Mouse (Mus musculus) Patski (cell line): ENCODE measurements around the gene Obsl1. TPM values are rescaled to one million over a fixed set of nuclear protein-coding genes. Genes with fewer than 3 reads are reported as not detected.

Source experiments
- ATAC-seq: fragments of 100-300 bp; one replicate; pipeline ENCODE4 v1.8.0; 2021
- CTCF ChIA-PET: fragments of 350-600 bp; sonication (Branson Sonifier 250); formaldehyde crosslinking; loops from one replicate; lab custom pipeline; 2022; ENCODE audit warnings: inconsistent platforms; lab: Charles Lee
- POLR2A ChIA-PET: fragments of 350-600 bp; sonication (Branson Sonifier 250); formaldehyde crosslinking; loops from one replicate; lab custom pipeline; 2022; ENCODE audit warnings: antibody characterized with exemption, inconsistent platforms; lab: Charles Lee
- DNase-seq: peaks from one replicate; pipeline ENCODE4 v3.0.0-alpha.2; 2011; ENCODE audit warnings: low read depth, low spot score
- H3K27me3 ChIP-seq: fragments of 371-371 bp; one replicate; pipeline ENCODE4 v1.5.1; 2021
- CTCF ChIP-seq: fragments of 100-300 bp; IDR thresholded peaks from one replicate; pipeline ENCODE4 v1.5.1; 2021
- in situ Hi-C: fragments of 300-500 bp; cut with MboI; formaldehyde crosslinking; loops from 3 replicates; pipeline ENCODE4 v1.11.1; 2018; ENCODE audit warnings: low pct_unique_long_range_greater_than_20kb, mixed read lengths
- polyA plus RNA-seq: library from polyadenylated mRNA; unstranded; gene quantifications from one replicate; pipeline ENCODE4 v1.2.3, GENCODE M21; 2021

Gene Obsl1
- polyA plus RNA-seq, 1 experiment from 2014 or later: 33.3 TPM

DNA sequence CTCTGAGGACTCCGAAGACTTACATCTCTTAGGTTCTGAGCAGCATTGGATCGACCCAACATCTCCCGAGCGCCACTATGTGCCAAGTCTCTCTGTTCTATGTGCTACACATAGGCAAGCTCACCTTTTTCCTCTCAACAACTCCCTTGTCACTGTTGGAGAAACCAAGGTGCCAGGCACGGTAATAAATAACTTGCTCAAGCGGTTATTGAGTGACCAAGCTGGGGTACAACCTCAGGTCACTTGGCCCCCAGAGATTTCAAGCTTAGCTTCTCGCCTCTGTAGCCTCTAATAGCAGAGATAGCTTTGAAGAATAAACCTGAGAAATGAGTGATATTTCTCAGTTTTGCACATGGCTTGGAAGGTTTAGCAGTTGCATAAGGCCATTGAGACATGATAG lies 35.2 kb upstream of the Obsl1 start:
- DNase-seq (no peak), ATAC-seq (no peak)
- ChIA-PET POLR2A (no interaction called here), CTCF (interaction anchor here (1.6 to 2.2 kb wide), 3 partner anchors 11 to 21 kb away, joined by 4 to 5 read pairs (median 5); partner anchors contain the start of gene Stk11ip)
- TF ChIP-seq CTCF: no peak
- in situ Hi-C loops: no loop called here
- no peaks in the 10 kb centered on the region for H3K27me3 ChIP-seq

DNA sequence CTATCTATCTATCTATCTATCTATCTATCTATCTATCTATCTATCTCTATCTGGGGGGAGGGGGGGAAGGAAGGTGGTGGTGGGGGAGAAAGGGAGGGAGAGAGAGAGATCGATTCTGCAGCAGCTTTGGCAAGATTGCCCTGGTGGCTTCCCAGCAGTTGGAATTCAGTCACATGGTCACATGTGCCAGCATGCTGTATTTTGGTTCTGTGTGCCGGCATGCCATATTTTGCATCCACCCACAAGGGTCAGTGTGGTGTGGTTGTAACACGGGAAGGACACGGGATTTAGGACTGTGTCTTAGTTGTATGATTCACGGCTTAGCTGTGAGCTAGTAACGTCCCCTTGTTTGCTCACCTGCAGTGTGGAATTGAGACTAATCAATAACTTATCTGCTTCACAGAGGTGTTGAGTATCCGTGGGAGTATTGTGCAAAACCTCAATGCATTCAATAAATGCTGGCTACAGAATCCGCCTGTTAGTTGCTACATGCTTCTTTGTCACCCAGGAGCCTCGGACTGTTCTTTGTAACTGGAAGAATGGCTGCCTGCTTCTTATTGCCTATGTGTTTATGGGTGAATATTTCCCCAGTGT lies 32.4 kb upstream of the Obsl1 start:
- no peaks in the 10 kb centered on the region for H3K27me3 ChIP-seq
- ChIA-PET CTCF (no interaction called here), POLR2A (interaction anchor here (0.7 kb wide), 1 partner anchor 14 kb away, joined by 3 read pairs; no protein-coding TSS in a partner anchor)
- in situ Hi-C loops: no loop called here
- TF ChIP-seq CTCF: no peak
- DNase-seq: no peak
- no peak for ATAC-seq

DNA sequence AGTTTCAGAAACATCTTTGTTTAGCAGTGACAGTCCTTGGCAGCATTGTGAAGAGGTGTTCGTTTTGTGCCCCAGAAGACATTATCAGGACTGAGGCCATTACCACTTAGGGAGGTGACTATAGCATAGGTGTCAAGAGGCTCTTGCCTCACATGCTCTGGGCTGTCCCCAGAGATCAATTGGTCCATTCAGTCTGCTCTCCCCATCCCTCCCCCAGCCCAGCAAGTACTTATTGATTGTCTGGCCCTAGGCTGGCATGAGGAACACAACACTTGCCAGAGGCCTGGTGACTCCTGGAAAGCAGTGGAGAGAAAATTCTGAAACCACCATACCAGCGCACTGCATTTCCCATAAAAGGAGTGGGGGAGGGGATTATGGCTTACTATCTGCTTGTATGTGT lies 31.3 kb upstream of the Obsl1 start:
- in situ Hi-C loops: no loop called here
- ChIA-PET POLR2A (no interaction called here), CTCF (no interaction called here)
- no peaks in the 10 kb centered on the region for H3K27me3 ChIP-seq
- ATAC-seq (no peak), DNase-seq (no peak)
- no peak for TF ChIP-seq CTCF

DNA sequence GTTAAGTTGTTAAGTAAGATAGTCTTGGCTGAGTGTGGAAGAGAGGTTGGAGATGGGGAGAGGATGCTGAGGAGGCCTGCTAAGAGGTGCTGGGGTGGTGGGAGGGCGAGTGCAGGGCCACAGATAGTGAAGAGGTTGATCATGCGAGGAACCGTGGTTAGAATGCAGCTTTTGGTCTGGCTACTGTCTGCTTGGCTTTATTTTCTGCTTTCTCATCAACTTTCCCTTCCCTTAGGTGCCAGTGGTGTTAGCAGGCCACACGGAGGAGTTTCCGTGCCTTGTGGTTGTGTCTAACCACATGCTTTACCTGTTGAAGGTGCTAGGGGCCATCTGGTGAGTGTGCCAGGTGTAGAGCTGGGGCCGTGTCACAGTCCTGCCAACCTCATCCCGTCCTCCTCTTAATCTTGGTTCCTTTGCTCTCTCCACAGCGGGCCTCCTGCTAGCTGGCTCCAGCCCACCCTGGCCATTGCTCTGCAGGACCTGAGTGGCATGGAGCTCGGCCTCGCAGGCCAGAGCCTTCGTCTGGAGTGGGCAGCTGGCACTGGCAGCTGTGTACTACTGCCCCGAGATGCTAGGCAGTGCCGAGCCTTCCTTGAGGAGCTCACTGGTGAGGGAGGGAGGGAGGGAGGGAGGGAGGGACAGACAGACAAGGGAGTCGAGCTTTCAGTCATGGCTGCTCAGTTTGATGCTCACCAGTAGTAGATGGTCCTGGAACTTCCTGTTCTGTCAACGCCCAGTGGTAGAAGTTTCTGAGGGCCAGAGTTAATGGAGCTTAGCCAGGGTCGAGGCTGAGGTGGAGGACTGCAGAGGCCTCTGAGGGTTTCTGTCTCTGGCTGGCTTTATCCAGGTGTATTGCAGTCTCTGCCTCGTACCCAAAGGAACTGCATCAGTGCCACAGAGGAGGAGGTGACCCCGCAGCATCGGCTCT lies 27.3 kb upstream of the Obsl1 start:
- ChIA-PET POLR2A (no interaction called here), CTCF (no interaction called here)
- ATAC-seq (no peak), DNase-seq (no peak)
- in situ Hi-C loops: no loop called here
- TF ChIP-seq CTCF: no peak
- H3K27me3 ChIP-seq: no peaks in the 10 kb centered on the region

DNA sequence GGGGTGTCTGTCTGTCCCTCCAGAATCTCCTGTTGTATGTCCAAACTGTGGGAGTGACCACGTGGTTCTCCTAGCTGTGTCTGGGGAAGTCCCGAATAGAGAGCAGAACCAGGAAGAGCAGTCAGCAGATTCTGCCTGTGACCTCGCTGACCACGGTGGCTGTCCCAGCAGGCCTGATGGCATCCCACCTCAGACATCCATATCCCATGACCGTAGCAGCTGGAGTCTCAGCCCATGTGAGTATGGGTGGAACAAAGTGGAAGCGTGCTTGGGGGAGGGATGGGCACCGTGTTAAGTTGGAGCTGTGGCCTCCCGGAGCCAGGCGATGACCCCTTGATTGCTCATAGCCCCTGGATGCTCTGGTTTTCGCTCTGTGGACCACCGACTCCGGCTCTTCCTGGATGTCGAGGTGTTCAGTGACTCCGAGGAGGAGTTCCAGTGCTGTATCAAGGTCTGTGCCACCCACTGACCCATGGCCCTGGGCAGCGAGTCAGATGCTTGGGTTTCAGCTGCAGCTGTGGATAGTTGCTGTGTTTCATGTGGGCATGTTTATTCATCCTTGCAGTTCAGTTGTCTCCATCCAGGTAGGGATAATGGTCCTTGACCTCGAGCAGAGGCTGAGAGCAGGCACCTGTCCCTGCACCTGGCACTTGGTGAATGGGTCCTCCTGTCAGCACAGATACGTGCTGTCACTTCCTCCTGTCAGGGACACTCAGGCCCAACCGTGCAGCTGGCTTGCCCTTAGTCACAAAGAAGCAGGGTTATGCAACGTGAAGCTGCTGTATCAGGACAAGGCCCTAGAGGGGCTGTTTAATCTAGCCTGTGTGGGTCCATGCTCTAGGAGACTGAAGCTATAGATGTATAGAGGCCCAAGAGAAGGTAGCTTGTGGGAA lies 26.3 kb upstream of the Obsl1 start:
- in situ Hi-C loops: no loop called here
- no peak for TF ChIP-seq CTCF
- ATAC-seq: no peak
- H3K27me3 ChIP-seq: no peaks in the 10 kb centered on the region
- CTCF ChIA-PET: interaction anchor here (3.3 kb wide), 1 partner anchor 55 kb away, joined by 9 read pairs; no protein-coding TSS in a partner anchor
- DNase-seq: no peak
- POLR2A ChIA-PET: no interaction called here

DNA sequence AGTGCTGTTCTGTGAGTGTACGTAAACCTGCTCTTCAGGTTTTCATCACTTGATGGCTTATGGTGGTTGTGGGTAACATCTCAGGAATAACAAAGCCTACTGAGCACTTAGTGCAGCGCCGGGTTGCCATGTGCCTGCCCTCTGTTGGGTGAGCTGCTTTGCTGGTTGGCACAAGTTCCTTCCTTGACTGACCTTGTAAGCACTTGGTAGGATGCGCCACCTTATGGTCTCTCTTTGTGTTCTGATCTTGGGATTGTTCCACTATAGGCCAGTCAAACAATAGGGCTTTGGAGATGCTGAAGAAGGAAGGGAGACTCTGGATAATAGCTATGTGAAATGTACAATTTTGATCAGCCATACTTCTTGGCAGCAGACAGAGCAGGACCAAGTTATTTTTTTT lies 24.3 kb upstream of the Obsl1 start:
- POLR2A ChIA-PET: no interaction called here

DNA sequence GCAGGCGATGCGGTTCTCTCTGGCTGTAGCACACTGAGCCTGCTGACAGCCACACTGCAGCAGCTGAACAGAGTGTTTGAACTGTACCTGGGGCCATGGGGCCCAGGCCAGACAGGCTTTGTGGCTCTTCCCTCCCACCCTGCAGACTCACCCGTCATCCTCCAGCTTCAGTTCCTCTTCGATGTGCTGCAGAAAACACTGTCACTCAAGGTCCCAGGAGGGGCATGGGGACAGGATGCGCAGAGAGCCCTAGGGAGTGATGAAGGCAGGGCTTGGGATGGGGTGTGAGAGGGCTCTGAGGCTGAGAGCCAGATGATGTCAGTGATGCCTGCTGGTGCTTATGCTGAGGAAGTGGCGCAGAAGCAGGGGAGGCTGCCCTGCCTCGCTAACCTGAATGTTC lies 18.4 kb upstream of the Obsl1 start:
- DNase-seq (no peak), ATAC-seq (no peak)
- in situ Hi-C loops: no loop called here
- no peak for TF ChIP-seq CTCF
- ChIA-PET CTCF (interaction anchor here (1.5 kb wide), 1 partner anchor 34 kb away, joined by 4 read pairs; no protein-coding TSS in a partner anchor), POLR2A (interaction anchor here (0.5 kb wide), 1 partner anchor 14 kb away, joined by 3 read pairs; no protein-coding TSS in a partner anchor)
- H3K27me3 ChIP-seq: no peaks in the 10 kb centered on the region

More for the DNA sequence above, 24.3 kb upstream of the Obsl1 start:
- TF ChIP-seq CTCF: no peak
- no peak for ATAC-seq
- no peak for DNase-seq
- no peaks in the 10 kb centered on the region for H3K27me3 ChIP-seq
- CTCF ChIA-PET: interaction anchor here (1.6 to 3.3 kb wide), 2 partner anchors 12 to 53 kb away, joined by 5 to 9 read pairs; no protein-coding TSS in a partner anchor
- in situ Hi-C loops: no loop called here

DNA sequence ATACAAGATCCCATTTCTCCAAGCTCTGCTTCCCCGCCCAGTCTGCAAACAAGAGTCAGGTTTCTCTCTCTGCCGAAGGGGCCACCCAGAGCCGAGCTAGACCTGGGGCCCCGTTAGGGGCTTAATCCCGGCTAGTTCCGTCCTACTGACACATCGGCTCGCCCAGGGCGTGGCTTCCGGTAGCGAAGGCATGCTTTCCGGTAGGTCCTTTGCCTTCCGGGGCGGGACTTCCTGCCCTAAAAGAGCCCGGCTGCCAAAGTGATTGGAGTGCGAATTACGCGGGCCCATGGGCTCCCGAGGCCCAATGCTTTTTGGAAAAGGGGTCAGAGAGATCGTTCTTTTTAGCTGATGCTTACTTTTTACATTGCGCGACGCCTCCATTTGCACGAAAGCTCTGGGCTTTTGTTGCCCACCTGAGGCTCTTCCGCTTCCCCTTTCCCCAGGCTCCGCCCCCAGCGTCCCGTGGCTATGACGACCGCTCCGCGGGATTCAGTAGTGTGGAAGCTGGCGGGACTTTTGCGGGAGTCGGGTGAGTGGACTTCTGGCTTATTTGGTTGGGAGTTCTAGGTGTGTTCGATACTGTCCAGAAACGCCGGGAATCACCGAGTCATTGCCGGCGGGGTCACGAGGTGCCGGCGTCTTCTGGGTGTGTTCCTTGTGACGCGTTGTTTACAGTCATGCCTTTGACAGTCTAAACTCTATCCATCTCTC lies 15.2 kb upstream of the Obsl1 start, which contains the start of gene Stk11ip:
Stk11ip (plus strand) TSS at position 209 of the 711 bp plus-strand sequence.
- peak; percentile 46 for DNase-seq
- POLR2A ChIA-PET: interaction anchor here (0.6 to 1.9 kb wide), 4 partner anchors 15 to 45 kb away, joined by 3 to 7 read pairs (median 4); partner anchors contain the start of genes Inha and Obsl1
- ATAC-seq: peak; percentile 91
- H3K27me3 ChIP-seq: no peaks in the 10 kb centered on the region
- in situ Hi-C loops: no loop called here
- TF ChIP-seq CTCF: no peak
- CTCF ChIA-PET: interaction anchor here (1.2 to 1.3 kb wide), 2 partner anchors 20 to 196 kb away, joined by 3 to 5 read pairs; no protein-coding TSS in a partner anchor

DNA sequence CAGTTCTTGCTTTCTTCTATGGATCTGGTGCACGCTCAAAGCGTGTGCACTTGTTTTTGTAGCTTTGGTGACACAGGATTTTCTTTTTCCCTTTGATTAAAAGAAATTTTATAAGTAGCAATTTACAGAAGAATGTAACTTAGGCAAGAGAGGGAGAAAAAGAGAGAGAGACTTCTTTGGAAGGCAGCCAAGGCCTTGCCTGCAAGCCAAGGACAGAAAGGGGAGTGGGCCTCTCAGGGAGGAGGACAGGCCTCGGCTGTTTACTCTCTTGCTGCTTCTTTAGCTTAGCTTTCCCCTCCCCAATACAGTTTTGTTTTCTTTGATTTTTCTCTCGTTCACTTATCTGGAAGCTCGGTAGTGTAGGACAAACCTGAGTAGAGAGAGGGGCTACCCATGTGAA lies 13.3 kb upstream of the Obsl1 start:
- ATAC-seq: no peak
- no peaks in the 10 kb centered on the region for H3K27me3 ChIP-seq
- no peak for DNase-seq
- in situ Hi-C loops: no loop called here
- no peak for TF ChIP-seq CTCF
- POLR2A ChIA-PET: no interaction called here
- CTCF ChIA-PET: no interaction called here
